Mouse (Mus musculus) layer of hippocampus, adult 2 months (tissue): Measurements from ENCODE around the gene Apc2. TPM values are rescaled to one million over a fixed set of nuclear protein-coding genes. Genes with fewer than 3 reads are reported as not detected.

Experiments used
- DNase-seq, 2 experiments: peaks; one replicate each; pipeline ENCODE4 v3.0.0; 2022; ENCODE audit warnings: low spot score in 2 of 2
- H3K27ac ChIP-seq: fragments of 200-600 bp; 2 replicates; pipeline ENCODE4 v1.8.1; 2022
- H3K4me3 ChIP-seq: fragments of 200-600 bp; 2 replicates; pipeline ENCODE4 v1.8.1; 2022; ENCODE audit warnings: mild to moderate bottlenecking
- CTCF ChIP-seq: fragments of 200-600 bp; conservative IDR thresholded peaks from 2 replicates; pipeline ENCODE4 v1.8.1; 2022; ENCODE audit warnings: antibody characterized with exemption, mild to moderate bottlenecking, moderate library complexity
- total RNA-seq, 2 experiments: library from RNA; stranded (reverse); gene quantifications; 2 replicates each; pipeline ENCODE4 v1.2.3; 2021

The Apc2 gene
- total RNA-seq, 2 experiments from 2014 or later, result 98.3 to 110 TPM

DNA sequence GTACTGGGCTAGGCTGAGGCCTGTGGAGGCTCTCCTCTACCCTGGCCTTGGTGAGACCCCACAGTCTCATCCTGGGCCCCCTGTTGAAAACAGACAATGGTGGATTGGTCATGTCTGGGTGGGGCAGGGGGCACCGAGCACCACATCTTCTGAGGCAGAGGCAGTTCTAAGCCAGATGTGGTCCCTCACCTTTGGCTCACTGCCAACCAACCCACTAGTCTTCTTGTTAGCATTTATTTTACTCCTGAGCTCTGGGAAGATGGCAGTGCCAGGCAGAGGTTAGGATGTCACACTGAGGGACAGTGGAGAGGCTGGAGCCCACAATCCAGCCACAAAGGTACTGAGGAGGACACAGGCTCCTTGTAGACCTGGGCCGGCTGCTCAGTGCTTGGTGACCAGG is 37.8 kb upstream of the Apc2 start:
- TF ChIP-seq CTCF, result no peak
- Histone ChIP-seq H3K4me3 (no peak overlapping the region), H3K27ac (no peak overlapping the region)
- DNase-seq, result no peak

GRCm38 (mm10) chr10:80258752-80259462 is 36.9 kb upstream of the Apc2 start:
- Histone ChIP-seq H3K4me3 (no peak overlapping the region), H3K27ac (peak overlapping the region; percentile 95)
- no peak for DNase-seq
- no peak for TF ChIP-seq CTCF

GRCm38 (mm10) chr10:80259463-80259805 is 36.3 kb upstream of the Apc2 start:
- no peak for TF ChIP-seq CTCF
- DNase-seq, result no peak
- Histone ChIP-seq H3K4me3 (peak overlapping the region; percentile 68), H3K27ac (peak overlapping the region; percentile 95)

- Histone ChIP-seq H3K27ac (peak overlapping the region; percentile 95), H3K4me3 (peak overlapping the region; percentile 68)
- TF ChIP-seq CTCF, result no peak
- DNase-seq, result peak; percentile 64 to 67
Observed at GRCm38 (mm10) chr10:80259861-80260641, 35.7 kb upstream of the Apc2 start.

DNA sequence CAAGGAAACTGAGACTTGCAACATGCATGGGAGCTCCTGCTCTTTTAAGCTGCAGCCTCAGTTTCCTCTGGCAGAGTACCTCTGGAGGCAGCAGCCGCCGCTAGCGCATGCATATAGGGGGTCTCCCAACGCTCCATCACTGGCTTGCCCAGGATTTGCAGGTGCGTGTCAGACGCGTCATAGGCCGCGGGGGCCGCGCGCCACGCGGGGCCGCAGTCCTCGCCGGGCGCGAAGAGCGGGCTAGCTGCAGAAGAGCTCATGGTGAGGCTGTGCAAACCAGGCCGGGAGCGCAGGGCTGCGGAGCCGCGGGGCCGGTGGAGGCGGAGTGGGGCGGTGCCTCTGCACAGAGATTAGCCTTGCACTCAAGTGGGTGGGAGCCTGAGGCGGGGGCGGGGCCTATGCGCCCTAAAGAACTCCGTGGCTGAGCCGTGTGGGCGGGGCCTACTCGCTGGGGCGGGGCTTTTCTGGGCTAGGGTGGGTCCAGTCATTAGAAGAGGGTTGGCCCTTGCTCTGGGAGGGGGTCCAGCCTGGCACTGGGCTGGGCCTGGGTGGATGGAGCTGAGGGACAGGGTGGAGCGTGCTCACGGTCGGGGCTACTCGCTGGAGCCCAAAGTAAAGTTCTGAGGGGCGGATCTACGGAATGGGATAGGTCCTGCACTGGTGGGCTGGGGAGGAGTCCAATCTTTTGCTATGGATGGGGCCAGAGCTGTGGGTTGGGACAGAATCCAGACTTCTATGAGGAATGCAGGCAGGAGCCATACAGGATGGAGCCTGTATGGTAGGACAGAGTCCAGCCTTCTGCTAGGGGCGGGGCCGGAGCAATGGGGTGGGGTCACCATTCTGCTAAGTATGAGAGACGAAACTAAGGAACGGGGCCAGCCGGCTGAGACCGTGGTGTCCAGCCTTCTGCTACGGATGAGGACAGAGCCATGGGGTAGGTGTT is 34.9 kb upstream of the Apc2 start, which contains the start of the genes Gamt and Dazap1:
TSS of gene Gamt (minus strand) at position 371 of the 943 bp plus-strand sequence.
TSS of gene Dazap1 (plus strand) at position 845 of the 943 bp plus-strand sequence.
- no peak for TF ChIP-seq CTCF

DNA sequence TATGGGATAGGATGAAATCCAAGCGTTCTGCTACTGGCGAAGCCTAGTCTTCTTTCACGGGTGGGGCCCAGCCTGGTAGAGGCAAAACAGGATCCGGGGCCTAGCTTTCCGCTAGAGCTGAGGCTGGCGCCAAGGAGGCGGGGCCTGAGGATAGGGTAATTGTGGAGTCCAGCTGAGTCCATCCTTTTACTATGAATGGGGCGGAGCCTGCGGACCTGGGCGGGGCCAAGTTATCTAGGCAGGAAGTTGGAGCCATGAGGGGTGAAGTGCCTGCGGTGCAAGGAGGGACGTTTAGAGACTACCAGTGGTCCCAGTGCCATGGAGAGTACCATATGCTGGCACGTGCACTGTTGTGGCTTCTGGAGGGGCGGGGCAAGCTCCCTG is 34.2 kb upstream of the Apc2 start:
- TF ChIP-seq CTCF, result no peak
- DNase-seq, result peak; percentile 82 to 87
- Histone ChIP-seq H3K27ac (peak overlapping the region; percentile 95), H3K4me3 (peak overlapping the region; percentile 68)

More for the DNA sequence above, 34.9 kb upstream of the Apc2 start, which contains the start of the genes Gamt and Dazap1:
- peak; percentile 89 to 92 for DNase-seq
- Histone ChIP-seq H3K27ac (peak within 1 kb of the TSS; percentile 95), H3K4me3 (peak within 1 kb of the TSS; percentile 68)

GRCm38 (mm10) chr10:80262169-80262568 is 33.6 kb upstream of the Apc2 start:
- Histone ChIP-seq H3K4me3 (peak overlapping the region; percentile 68; the same call in 1 of the 2 replicates), H3K27ac (peak overlapping the region; percentile 95)
- TF ChIP-seq CTCF, result no peak
- DNase-seq, result no peak

DNA sequence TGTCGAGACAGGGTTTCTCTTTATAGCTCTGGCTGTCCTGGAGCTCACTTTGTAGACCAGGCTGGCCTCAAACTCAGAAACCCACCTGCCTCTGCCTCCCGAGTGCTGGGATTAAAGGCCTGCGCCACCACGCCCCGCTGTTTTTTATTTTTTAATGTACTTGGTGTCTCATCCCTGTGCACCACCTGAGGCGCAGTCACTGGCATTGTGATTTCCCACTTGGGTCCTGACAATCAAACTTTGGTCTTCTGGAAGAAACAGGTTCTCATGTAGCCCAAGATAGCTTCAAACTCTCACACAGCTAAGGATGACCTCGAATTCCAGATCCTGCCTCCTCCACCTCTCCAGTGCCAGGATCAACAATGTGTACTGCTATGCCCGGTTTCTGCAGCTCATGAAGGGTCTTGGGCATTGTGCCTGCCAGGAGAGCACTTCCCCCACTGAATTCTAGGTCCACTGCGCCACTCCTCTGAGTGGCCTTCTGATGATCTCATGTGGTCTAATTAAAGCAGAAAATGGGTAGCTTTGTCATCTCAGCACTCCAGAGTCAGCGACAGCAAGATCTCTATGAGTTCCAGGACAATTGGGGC is 32.9 kb upstream of the Apc2 start:
- H3K4me3 ChIP-seq, result no peak overlapping the region
- DNase-seq, result no peak
- TF ChIP-seq CTCF, result no peak
- no peak overlapping the region for H3K27ac ChIP-seq

GRCm38 (mm10) chr10:80264341-80265148 is 31.2 kb upstream of the Apc2 start:
- no peak for TF ChIP-seq CTCF
- peak; percentile 98 to 99 for DNase-seq

GRCm38 (mm10) chr10:80265149-80265486 is 30.7 kb upstream of the Apc2 start:
- H3K4me3 ChIP-seq, result peak overlapping the region; percentile 89
- no peak for TF ChIP-seq CTCF
- DNase-seq, result no peak
- H3K27ac ChIP-seq, result peak overlapping the region; percentile 99

More at GRCm38 (mm10) chr10:80264341-80265148, 31.2 kb upstream of the Apc2 start:
- Histone ChIP-seq H3K27ac (peak overlapping the region; percentile 99), H3K4me3 (peak overlapping the region; percentile 89)

GRCm38 (mm10) chr10:80270099-80270498 is 25.7 kb upstream of the Apc2 start:
- peak overlapping the region; percentile 62; the same call in 1 of the 2 replicates for H3K27ac ChIP-seq
- H3K4me3 ChIP-seq, result no peak overlapping the region
- no peak for TF ChIP-seq CTCF
- no peak for DNase-seq

GRCm38 (mm10) chr10:80270734-80271181 is 25.0 kb upstream of the Apc2 start:
- Histone ChIP-seq H3K4me3 (no peak overlapping the region), H3K27ac (peak overlapping the region; percentile 62; the same call in 1 of the 2 replicates)
- no peak for TF ChIP-seq CTCF
- DNase-seq, result no peak
